Mouse (Mus musculus) lung, postnatal 4 days (tissue): ENCODE measurements around the gene Bbs10.

Source experiments
- DNase-seq, 2 experiments: peaks; one replicate each; pipeline ENCODE4 v3.0.0; 2021

The Bbs10 gene

GRCm38 (mm10) chr10:111298140-111299098 is at the start of gene Bbs10:
TSS of gene Bbs10 (plus strand) at chr10:111298679.
- peak; percentile 95 to 97 for DNase-seq

- no peak for DNase-seq
Observed at GRCm38 (mm10) chr10:111250192-111250591, 48.3 kb upstream of the Bbs10 start.

GRCm38 (mm10) chr10:111251666-111252065 is 46.8 kb upstream of the Bbs10 start:
- no peak for DNase-seq

DNA sequence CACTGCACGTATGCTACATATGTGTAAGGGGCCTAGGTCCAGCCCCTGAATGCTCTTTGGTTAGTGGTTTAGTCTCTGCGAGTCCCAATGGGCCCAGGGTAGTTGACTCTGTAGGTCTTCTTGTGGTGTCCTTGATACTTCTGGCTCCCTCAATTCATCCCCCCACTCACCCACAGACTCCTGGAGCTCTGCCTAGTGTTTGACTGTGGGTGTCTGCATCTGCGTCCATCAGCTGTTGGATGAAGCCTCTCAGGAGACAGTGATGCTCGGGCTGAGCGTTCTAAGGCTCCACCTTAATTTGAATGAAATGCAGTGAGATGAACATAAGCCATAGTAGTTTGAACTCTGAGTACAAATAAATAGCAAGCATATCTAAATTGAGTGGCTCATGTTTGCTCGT is 43.3 kb upstream of the Bbs10 start:
- DNase-seq: no peak

GRCm38 (mm10) chr10:111256156-111256555 is 42.3 kb upstream of the Bbs10 start:
- no peak for DNase-seq

GRCm38 (mm10) chr10:111257358-111257757 is 41.1 kb upstream of the Bbs10 start:
- no peak for DNase-seq

DNA sequence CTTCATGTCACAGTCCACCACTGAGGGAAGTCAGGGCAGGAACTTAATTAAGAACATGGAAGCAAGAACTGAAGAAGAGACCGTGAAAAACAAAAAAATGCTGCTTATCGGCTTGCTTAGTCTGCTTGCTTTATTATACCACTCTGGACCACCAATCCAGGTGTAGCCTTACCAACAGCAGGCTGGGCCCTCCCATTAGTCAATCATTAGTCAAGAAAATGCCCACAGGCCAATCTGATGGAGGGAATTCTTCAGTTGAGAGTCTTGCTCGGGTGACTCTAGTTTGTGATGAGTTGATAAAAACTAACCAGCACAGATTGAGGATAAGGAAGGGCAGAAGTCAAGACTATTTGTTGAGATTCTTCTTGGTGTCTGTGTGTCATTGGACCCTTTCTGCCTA is 40.2 kb upstream of the Bbs10 start:
- no peak for DNase-seq

GRCm38 (mm10) chr10:111271687-111272086 is 26.8 kb upstream of the Bbs10 start:
- no peak for DNase-seq

DNA sequence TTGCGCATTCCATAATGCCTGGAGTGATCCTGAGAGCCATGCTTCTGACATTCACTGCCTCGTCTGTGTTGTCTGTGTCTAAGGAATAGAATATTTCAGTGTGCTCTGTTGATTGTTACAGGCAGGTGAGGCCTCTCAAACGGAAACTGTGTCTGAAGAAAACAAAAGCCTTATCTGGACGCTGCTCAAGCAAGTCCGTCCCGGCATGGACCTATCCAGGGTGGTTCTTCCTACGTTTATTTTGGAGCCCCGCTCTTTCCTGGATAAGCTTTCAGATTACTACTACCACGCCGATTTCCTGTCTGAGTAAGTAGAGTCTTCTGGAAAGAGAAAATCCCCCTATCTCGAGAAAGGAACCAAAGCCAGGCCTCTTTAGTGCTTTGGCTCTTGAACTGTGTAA is 25.6 kb upstream of the Bbs10 start:
- peak in 1 of 2 experiments; percentile 22 for DNase-seq

DNA sequence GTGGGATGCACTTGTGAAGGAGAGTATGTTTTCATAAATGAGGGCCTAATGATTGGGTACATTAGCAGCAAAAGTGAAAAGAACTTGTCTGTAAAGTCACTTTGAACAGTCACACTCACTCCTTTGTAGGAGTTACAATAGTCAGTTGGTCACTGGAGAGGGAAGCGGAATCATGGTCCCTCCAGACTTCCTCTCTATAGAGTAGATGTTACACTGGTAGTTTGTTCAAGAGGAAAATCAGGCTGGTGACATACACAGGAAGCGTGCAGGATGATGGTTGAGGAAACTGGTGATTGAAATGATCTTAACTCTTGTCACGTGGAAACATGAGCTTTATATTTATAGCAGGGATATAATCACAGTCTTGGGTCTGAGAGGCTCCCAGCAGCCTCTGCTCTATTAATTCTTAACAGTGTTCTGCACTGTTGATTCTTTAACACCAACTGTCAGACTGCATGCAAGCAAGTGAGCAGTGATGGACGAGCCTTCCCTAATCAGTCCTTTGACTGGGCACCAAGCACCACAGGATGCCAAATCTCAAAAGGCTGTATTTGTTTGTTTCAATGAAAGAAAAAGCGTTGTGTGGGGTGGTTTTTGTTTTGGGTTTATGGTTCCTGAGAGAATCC is 24.9 kb upstream of the Bbs10 start:
- DNase-seq: no peak

DNA sequence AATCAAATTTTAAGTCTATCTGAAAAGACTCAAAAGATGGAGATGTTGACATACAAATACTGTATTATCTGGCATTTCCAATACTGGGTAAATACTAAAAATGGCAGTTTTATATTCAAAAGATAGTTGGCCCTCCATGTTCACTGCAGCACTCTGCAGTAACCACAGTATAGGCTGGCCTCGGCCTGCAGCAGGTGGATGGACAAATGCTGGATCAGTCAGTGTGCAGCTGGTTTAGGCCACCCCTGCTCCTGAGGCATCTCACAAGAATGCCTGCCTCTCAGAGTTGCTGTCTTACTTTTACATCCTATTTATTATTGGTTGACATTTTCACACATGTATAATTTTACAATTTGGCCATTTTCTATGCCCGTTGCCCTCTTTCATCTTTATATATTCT is 22.7 kb upstream of the Bbs10 start:
- no peak for DNase-seq

- DNase-seq: no peak
Observed at GRCm38 (mm10) chr10:111297631-111298030, 848 bp upstream of the Bbs10 start.

- no peak for DNase-seq
Observed at GRCm38 (mm10) chr10:111299591-111299990, 1.1 kb downstream of the Bbs10 start.

- DNase-seq: no peak
Observed at GRCm38 (mm10) chr10:111301041-111301440, 2.6 kb downstream of the Bbs10 start.

GRCm38 (mm10) chr10:111302486-111302885 is 4.0 kb downstream of the Bbs10 start:
- DNase-seq: no peak

GRCm38 (mm10) chr10:111308850-111309501 is 10.5 kb downstream of the Bbs10 start:
- DNase-seq: no peak

DNA sequence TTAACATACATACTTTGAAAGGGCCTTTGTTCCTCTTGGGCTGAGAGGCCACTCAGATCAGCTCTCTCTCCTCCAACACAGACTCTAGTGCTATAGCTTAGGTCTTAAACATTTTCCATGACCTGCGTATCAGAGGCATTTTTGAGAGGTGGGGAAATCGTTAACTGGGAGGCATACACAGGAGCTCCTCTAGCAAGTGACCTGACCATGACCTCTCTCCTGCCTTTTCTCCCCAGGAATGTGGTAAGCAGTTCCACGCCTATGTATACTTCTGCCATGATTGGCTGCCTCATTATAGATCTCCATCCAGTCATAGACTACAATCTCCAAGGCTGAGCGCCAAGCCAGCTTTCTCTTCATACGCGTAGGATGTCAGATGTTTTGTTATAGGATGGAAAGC is 14.8 kb downstream of the Bbs10 start:
- no peak for DNase-seq

GRCm38 (mm10) chr10:111314636-111315395 is 16.3 kb downstream of the Bbs10 start:
- DNase-seq: no peak

GRCm38 (mm10) chr10:111315940-111316339 is 17.5 kb downstream of the Bbs10 start:
- no peak for DNase-seq

- no peak for DNase-seq
Observed at GRCm38 (mm10) chr10:111318021-111318420, 19.5 kb downstream of the Bbs10 start.

- peak in 1 of 2 experiments; percentile 37 for DNase-seq
Observed at GRCm38 (mm10) chr10:111318805-111319500, 20.5 kb downstream of the Bbs10 start.

GRCm38 (mm10) chr10:111320579-111320978 is 22.1 kb downstream of the Bbs10 start:
- no peak for DNase-seq
